Mouse (Mus musculus) embryo, embryonic 10 days (tissue): Measurements from ENCODE around the gene Rhox4a.
"Not testable (repeated sequence)": the region's sequence is repeated elsewhere in the genome, so short reads cannot be mapped to it uniquely, and the experiment has no call there.

ENCODE experiments used
- DNase-seq: peaks from one replicate; pipeline ENCODE4 v3.0.0-alpha.2; 2015; ENCODE audit warnings: low spot score

Rhox4a gene

DNA sequence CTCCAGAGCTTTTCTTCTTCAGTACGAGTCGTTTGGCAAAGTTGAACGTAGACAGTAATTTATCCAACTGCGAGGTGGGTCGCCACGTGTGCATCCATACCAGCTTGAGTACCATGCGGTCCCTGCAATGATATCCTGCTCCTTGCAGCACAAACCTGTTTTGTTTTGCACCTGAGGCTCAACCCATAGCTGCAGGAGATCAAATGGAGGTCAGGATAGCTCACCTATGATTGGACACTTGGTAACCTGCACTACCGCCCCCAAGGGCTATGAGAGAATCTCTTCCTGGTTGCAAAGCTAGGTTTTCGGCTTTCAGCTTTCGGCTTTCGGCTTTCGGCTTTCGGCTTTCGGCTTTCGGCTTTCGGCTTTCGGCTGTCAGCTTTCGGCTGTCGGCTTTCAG, at the start of gene Rhox4a:
TSS of gene Rhox4a (plus strand) at position 301 of the 400 bp plus-strand sequence.
- not testable (repeated sequence) for DNase-seq

GRCm38 (mm10) chrX:37222158-37222557, 43.0 kb upstream of the Rhox4a start, which contains the start of gene Rhox1:
Gene Rhox1 (minus strand): TSS chrX:37222258.
- not testable (repeated sequence) for DNase-seq

DNA sequence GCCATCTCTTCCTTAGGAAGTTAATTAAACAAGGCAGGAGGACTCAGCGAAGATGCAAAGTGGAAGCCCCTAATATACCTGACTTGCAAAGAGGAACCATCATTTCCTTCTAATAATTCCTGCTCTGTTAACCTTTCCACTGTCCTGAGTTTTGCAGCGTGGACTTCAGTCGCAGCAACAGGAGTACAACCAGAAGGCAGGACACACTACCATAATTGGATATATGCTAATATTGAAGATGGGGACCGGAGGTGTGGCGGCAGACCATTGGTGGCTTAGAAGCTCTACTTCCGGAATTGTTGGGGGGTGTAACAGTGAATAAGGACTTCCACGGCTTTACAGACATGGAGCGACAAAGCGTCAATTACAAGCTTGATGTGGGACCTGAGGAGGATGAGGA, 20.5 kb upstream of the Rhox4a start, which contains the start of gene Rhox2a:
TSS of gene Rhox2a (plus strand) at position 301 of the 400 bp plus-strand sequence.
- DNase-seq = not testable (repeated sequence)

DNA sequence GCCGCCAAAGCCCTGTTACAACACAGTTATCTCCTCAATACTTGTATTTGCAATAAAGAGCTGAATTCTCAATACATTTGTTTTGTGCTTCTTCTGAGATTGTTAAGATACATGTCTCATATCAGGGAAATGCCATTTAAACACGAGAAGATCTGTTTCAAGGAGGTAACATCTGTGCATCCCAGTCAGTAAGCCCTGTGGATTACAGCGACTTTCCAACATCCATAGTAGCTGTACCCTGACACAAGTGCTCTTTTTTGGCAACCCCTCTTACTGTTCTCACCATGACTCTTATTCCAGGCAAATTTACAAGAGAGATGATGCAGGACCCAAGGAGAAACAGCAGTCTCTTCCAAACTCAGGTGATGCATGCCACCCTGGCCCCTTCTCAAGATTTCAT, 15.5 kb upstream of the Rhox4a start, which contains the start of gene Rhox3a:
TSS of gene Rhox3a (plus strand) at position 301 of the 400 bp plus-strand sequence.
- DNase-seq = not testable (repeated sequence)
